Mouse (Mus musculus) kidney, postnatal 36 days (tissue): ENCODE data around the gene C1qtnf4.

Experiments
- DNase-seq, 2 experiments: peaks; one replicate each; pipeline ENCODE4 v3.0.0; 2021 to 2022; ENCODE audit warnings: mixed read lengths in 2 of 2

The C1qtnf4 gene

GRCm38 (mm10) chr2:90938362-90938761 lies 52.7 kb downstream of the C1qtnf4 start:
- DNase-seq, result no peak

- DNase-seq, result peak in 1 of 2 experiments; percentile 11
Measured at GRCm38 (mm10) chr2:90939750-90940149, 54.1 kb downstream of the C1qtnf4 start.
